In the genomic region with DNA sequence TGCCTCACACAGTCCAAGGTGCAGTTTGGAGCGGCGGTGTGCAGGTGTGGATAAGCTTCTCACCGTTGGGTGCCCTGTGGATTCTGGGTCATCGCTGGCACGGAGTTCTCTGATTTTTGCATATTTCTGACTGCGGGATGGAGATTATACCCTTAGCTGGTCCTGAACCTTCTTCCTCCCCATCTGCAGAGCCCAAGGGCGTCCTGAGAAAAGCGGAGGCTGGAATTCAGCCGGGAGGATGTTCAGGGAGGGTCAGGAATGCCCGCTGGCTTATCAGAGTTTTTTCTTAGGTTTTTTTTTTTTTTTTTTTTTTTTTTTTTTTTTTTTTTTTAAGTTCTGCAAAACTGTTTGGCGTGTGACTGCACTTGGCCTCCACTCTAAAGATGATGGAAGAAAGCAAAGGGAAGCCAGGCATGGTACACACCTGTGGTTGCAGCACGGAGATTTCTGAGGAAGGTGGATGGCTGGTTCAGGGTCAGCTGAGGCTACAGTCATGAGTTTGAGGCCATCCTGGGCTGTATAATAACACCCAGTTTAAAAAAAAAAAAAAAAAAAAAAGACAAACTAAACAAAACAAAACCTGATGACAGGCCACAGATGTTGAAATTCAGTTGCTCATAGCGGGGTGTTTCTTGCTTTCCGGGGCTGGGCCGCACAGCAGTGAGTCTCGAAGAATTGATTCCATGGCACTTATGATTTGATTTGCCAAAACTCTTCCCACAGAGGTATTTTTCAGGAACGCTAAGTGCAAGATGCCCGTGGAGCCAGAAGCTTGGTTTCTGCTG, we compare ENCODE assay signal across 17 mouse cellular contexts. TPM values are rescaled to one million over a fixed set of nuclear protein-coding genes. Genes with fewer than 3 reads are reported as not detected.
DNase-seq lines count a peak whose midpoint lies in the region; ATAC-seq and TF ChIP-seq lines count a peak whose summit lies in the region.
"Had no signal": no experiment of that assay in that cellular context is flagged by ENCODE, and none has a peak within 500 bp of the region (broad histone marks: within the 10 kb centered on the region; RNA-seq: fewer than 3 reads in every experiment).

No protein-coding gene starts in this region.

- no peak overlapping the region for H3K4me2 ChIP-seq in hindbrain, embryonic 11.5 days (replicated peaks; ENCODE audit: low read depth, low read length)
- no peak overlapping the region for H3K4me2 ChIP-seq in lung, postnatal 0 days (replicated peaks; ENCODE audit: low read depth, low read length)
- H3K4me2 ChIP-seq: hindbrain, embryonic 13.5 days; midbrain, embryonic 15.5 days had no signal

- H3K9me3 ChIP-seq in hindbrain, embryonic 10.5 days: no peaks in the 10 kb centered on the region
- no peaks in the 10 kb centered on the region for H3K9me3 ChIP-seq in hindbrain, embryonic 11.5 days (ENCODE audit: control insufficient read depth, low read length)
- H3K9me3 ChIP-seq in lung, postnatal 0 days (ENCODE audit: low read length): no peaks in the 10 kb centered on the region
- H3K9me3 ChIP-seq in limb, embryonic 10.5 days (replicated peaks): no peaks in the 10 kb centered on the region
- H3K9me3 ChIP-seq: hindbrain, embryonic 13.5 days; midbrain, embryonic 15.5 days had no signal

- 69% methylated on average over 18 of the region's 18 CpGs for WGBS in hindbrain, embryonic 10.5 days
- WGBS in hindbrain, embryonic 11.5 days: 62% methylated on average over 18 of the region's 18 CpGs
- WGBS in lung, postnatal 0 days: 36% methylated on average over 18 of the region's 18 CpGs
- 72% methylated on average over 18 of the region's 18 CpGs for WGBS in limb, embryonic 10.5 days

- DNase-seq in adrenal gland, postnatal 14 days: peak; percentile 27
- DNase-seq in adrenal gland, postnatal 25 days: no peak
- no peak for DNase-seq in hindbrain, embryonic 10.5 days (ENCODE audit: low spot score)
- no peak for DNase-seq in hindbrain, embryonic 11.5 days (ENCODE audit: low spot score)
- DNase-seq in lung, postnatal 0 days (ENCODE audit: low spot score): peak; percentile 47
- DNase-seq in lung, adult 18-20 months: no peak
- no peak for DNase-seq in limb, embryonic 10.5 days (ENCODE audit: low spot score)
- DNase-seq in Muller cell, postnatal 12 days (ENCODE audit: inconsistent ontology term): no peak
- DNase-seq: adrenal gland, adult 2 months; cerebellum, postnatal 10 days; gastrocnemius, postnatal 36 days; kidney, adult 18-20 months; lung, adult 2 months had no signal

- peaks cover 40% of the 10 kb centered on the region for H3K4me1 ChIP-seq in hindbrain, embryonic 10.5 days (replicated peaks)
- peaks cover 6% of the 10 kb centered on the region; the same call in 1 of the 2 replicates for H3K4me1 ChIP-seq in hindbrain, embryonic 11.5 days (replicated peaks; ENCODE audit: control insufficient read depth, insufficient read depth, low read length)
- peaks cover 9% of the 10 kb centered on the region for H3K4me1 ChIP-seq in lung, postnatal 0 days (ENCODE audit: insufficient read depth, low read depth, low read length)
- H3K4me1 ChIP-seq in limb, embryonic 10.5 days: peaks cover 40% of the 10 kb centered on the region

- no peaks in the 10 kb centered on the region for H3K36me3 ChIP-seq in hindbrain, embryonic 10.5 days
- H3K36me3 ChIP-seq in hindbrain, embryonic 11.5 days (ENCODE audit: control insufficient read depth, insufficient read depth, low read length): no peaks in the 10 kb centered on the region
- no peaks in the 10 kb centered on the region for H3K36me3 ChIP-seq in lung, postnatal 0 days (ENCODE audit: insufficient read depth, low read length)
- no peaks in the 10 kb centered on the region for H3K36me3 ChIP-seq in limb, embryonic 10.5 days
- H3K36me3 ChIP-seq: hindbrain, embryonic 13.5 days; midbrain, embryonic 15.5 days had no signal

- no peak for TF ChIP-seq EP300 in lung, postnatal 0 days (IDR thresholded peaks at IDR 0.05)

- no peak overlapping the region for H3K9ac ChIP-seq in hindbrain, embryonic 11.5 days (ENCODE audit: low read depth, low read length)
- no peak overlapping the region for H3K9ac ChIP-seq in lung, postnatal 0 days (replicated peaks; ENCODE audit: low read depth)
- H3K9ac ChIP-seq: hindbrain, embryonic 13.5 days; midbrain, embryonic 15.5 days had no signal

- H3K4me3 ChIP-seq in hindbrain, embryonic 10.5 days: no peak overlapping the region
- H3K4me3 ChIP-seq in hindbrain, embryonic 11.5 days (ENCODE audit: low read depth, low read length): no peak overlapping the region
- no peak overlapping the region for H3K4me3 ChIP-seq in lung, postnatal 0 days (ENCODE audit: low read depth, low read length)
- no peak overlapping the region for H3K4me3 ChIP-seq in limb, embryonic 10.5 days
- H3K4me3 ChIP-seq: erythroblast, embryonic 14.5 days; hindbrain, embryonic 13.5 days; midbrain, embryonic 15.5 days had no signal

- no peak for ATAC-seq in hindbrain, embryonic 11.5 days (ENCODE audit: low FRiP score)
- peak; percentile 36 for ATAC-seq in lung, postnatal 0 days
- ATAC-seq: midbrain, embryonic 15.5 days had no signal

- H3K27me3 ChIP-seq in hindbrain, embryonic 10.5 days (ENCODE audit: insufficient read depth, poor library complexity, severe bottlenecking): no peaks in the 10 kb centered on the region
- H3K27me3 ChIP-seq in hindbrain, embryonic 11.5 days (ENCODE audit: control insufficient read depth, insufficient read depth, low read length): no peaks in the 10 kb centered on the region
- no peaks in the 10 kb centered on the region for H3K27me3 ChIP-seq in lung, postnatal 0 days (replicated peaks; ENCODE audit: insufficient read depth, low read length)
- H3K27me3 ChIP-seq in limb, embryonic 10.5 days (ENCODE audit: low read depth, poor library complexity, severe bottlenecking): no peaks in the 10 kb centered on the region
- H3K27me3 ChIP-seq: hindbrain, embryonic 13.5 days; midbrain, embryonic 15.5 days had no signal

- H3K27ac ChIP-seq in hindbrain, embryonic 10.5 days: 0 out of 2 replicates have a peak overlapping the region, but pooled peaks have one; percentile 81
- no peak overlapping the region for H3K27ac ChIP-seq in hindbrain, embryonic 11.5 days (ENCODE audit: low read depth, low read length)
- peak overlapping the region; percentile 5; the same call in 1 of the 2 replicates for H3K27ac ChIP-seq in lung, postnatal 0 days (ENCODE audit: low read length)
- H3K27ac ChIP-seq in limb, embryonic 10.5 days: 0 out of 2 replicates have a peak overlapping the region, but pooled peaks have one; percentile 34
- H3K27ac ChIP-seq: hindbrain, embryonic 13.5 days; midbrain, embryonic 15.5 days; stomach, postnatal 0 days had no signal

- no peak for TF ChIP-seq CTCF in lung, postnatal 0 days (IDR thresholded peaks at IDR 0.05)

RNA-seq across cellular contexts. Expression of a gene that starts 52.5 kb away (rescaled TPM):
- total RNA-seq in adrenal gland, postnatal 14 days (2021): 253 and 270 TPM in 2 replicates
- 189 and 200 TPM in 2 replicates for total RNA-seq in adrenal gland, postnatal 25 days (2021)
- polyA plus RNA-seq in hindbrain, embryonic 10.5 days (2016; fragmentation: Nextera tagmentation; extraction: Ambion mirVana): 34.6 and 41.4 TPM in 2 replicates
- polyA plus RNA-seq in hindbrain, embryonic 11.5 days (2014; fragmentation: Nextera tagmentation; extraction: Ambion mirVana): 64.2 and 76.5 TPM in 2 replicates
- polyA plus RNA-seq in lung, postnatal 0 days (2015; fragmentation: Nextera tagmentation; extraction: Ambion mirVana): 60.2 and 67.9 TPM in 2 replicates
- polyA plus RNA-seq in limb, embryonic 10.5 days (2016; fragmentation: Nextera tagmentation; extraction: Ambion mirVana): 23.9 and 24.2 TPM in 2 replicates

Comparison
In these comparisons a context has a peak if more than half of its experiments do, and no peak if none do; other contexts are left out.
1. DNase-seq: peak in adrenal gland, postnatal 14 days (single experiment) and lung, postnatal 0 days (single experiment); none in adrenal gland, postnatal 25 days (single experiment), hindbrain, embryonic 10.5 days (single experiment), hindbrain, embryonic 11.5 days (single experiment), lung, adult 18-20 months (0 of 2), limb, embryonic 10.5 days (single experiment) and Muller cell, postnatal 12 days (single experiment).